Mouse (Mus musculus) heart, adult 11 months (tissue): Measurements from ENCODE around the gene Zfp263.

Experiments used
- DNase-seq: peaks from one replicate; pipeline ENCODE4 v3.0.0; 2022

Gene Zfp263

GRCm38 (mm10) chr16:3743503-3744185 is at the start of gene Zfp263:
TSS of gene Zfp263 (plus strand) at chr16:3744093.
- peak; percentile 100 for DNase-seq

GRCm38 (mm10) chr16:3699281-3699680 is 44.6 kb upstream of the Zfp263 start:
- peak; percentile 93 for DNase-seq

GRCm38 (mm10) chr16:3700893-3701292 is 43.0 kb upstream of the Zfp263 start:
- no peak for DNase-seq

GRCm38 (mm10) chr16:3706680-3707079 is 37.2 kb upstream of the Zfp263 start:
- no peak for DNase-seq

- no peak for DNase-seq
Observed at GRCm38 (mm10) chr16:3714731-3715130, 29.2 kb upstream of the Zfp263 start.

- no peak for DNase-seq
Observed at GRCm38 (mm10) chr16:3717980-3718379, 25.9 kb upstream of the Zfp263 start, which contains the start of gene Mefv. TSS of gene Mefv (minus strand) at chr16:3718097.

- no peak for DNase-seq
Observed at GRCm38 (mm10) chr16:3723231-3723630, 20.7 kb upstream of the Zfp263 start.

- no peak for DNase-seq
Observed at GRCm38 (mm10) chr16:3727980-3728720, 15.7 kb upstream of the Zfp263 start.

GRCm38 (mm10) chr16:3732612-3733011 is 11.3 kb upstream of the Zfp263 start:
- DNase-seq: no peak

- DNase-seq: no peak
Observed at GRCm38 (mm10) chr16:3733198-3733732, 10.6 kb upstream of the Zfp263 start.

- peak; percentile 72 for DNase-seq
Observed at GRCm38 (mm10) chr16:3742466-3742865, 1.4 kb upstream of the Zfp263 start.

- DNase-seq: no peak
Observed at GRCm38 (mm10) chr16:3744186-3744700, 350 bp downstream of the Zfp263 start.

GRCm38 (mm10) chr16:3745656-3746055 is 1.8 kb downstream of the Zfp263 start:
- peak; percentile 86 for DNase-seq

- peak; percentile 62 for DNase-seq
Observed at GRCm38 (mm10) chr16:3748976-3749375, 5.1 kb downstream of the Zfp263 start.

GRCm38 (mm10) chr16:3771603-3772002 is 27.7 kb downstream of the Zfp263 start:
- peak; percentile 61 for DNase-seq

- DNase-seq: peak; percentile 56
Observed at GRCm38 (mm10) chr16:3776365-3776764, 32.5 kb downstream of the Zfp263 start.

GRCm38 (mm10) chr16:3777986-3778385 is 34.1 kb downstream of the Zfp263 start:
- DNase-seq: peak; percentile 42

- DNase-seq: no peak
Observed at GRCm38 (mm10) chr16:3781237-3781636, 37.3 kb downstream of the Zfp263 start.

- DNase-seq: no peak
Observed at GRCm38 (mm10) chr16:3788394-3788793, 44.5 kb downstream of the Zfp263 start.
